Mouse (Mus musculus) CD4-positive helper T cell, adult 2 months (primary cell): Measurements from ENCODE around the gene Szrd1.
A peak's percentile ranks its signal among the peaks of the same experiment; 100 is the strongest.

Source experiments
- DNase-seq: peaks from one replicate; pipeline ENCODE4 v3.0.0-alpha.2; 2012; ENCODE audit warnings: low read depth, missing footprints, low spot score

The Szrd1 gene

DNA sequence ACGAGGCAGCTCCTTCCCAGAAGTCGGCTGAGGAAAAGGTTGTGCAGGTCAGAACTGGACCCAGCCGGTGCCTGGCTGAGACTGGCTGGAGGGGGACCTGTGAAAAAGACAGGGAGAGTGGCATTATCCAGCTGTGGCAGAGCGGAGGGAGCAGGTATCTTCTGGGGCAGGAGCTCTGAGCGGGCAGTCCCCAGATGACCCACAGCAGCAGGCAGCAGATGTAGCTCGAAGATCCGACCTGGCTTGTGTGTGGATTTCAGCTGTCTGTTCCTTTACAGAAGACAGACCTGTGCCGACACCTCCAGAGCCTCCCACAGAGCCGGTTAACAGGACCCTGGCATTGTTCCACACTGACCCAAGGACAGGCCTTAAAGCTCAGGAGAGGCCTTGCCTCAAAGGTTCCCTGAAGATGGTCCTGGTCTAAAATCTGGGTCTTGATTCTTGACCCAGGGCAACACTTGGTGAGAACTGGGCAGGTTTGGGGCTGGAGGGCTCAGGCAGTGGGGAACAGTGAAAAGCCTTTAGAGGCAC, 72.0 kb downstream of the Szrd1 start:
- no peak for DNase-seq

DNA sequence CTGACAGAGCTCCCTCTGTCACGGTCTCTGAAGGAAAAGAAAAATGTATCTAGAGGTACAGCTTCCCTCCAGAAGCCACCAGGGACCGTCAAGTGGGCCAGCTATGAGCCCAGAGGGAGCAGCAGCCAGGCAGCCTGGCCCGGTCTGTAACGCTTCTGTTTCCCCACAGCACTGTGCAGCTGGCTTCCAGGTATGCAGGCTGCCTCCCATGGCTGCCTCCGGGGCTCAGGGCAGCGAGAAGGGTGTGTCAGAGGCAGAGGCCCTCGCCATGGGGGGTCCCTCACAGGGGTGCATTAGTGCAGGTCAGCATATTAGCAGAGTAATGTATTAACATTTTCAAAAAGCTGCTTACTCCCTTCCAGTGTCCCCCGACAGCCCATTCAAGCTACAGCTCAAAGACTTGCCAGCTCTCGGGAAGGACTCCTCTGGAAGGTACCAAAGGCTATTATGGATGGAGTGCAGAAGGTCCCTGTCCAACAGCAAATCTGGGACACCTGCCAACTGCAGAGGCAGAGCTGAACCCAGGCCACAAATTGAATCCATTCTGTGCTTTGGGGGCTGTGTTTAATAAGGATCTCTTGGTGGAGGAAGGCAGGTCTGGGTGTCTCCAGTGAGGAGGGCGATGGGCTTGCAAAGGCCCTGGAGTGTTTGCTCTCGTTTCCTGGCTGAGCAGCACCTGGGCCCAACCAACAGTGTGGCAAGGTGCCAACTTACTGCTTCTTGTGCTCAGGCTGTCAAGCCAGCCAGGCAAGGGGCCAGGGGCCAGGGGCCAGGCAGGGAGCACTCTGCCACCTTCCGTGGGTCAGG, 72.7 kb downstream of the Szrd1 start:
- DNase-seq: no peak

- DNase-seq: peak; percentile 89
Measured at GRCm38 (mm10) chr4:141065123-141065522, 74.5 kb downstream of the Szrd1 start.

- no peak for DNase-seq
Measured at GRCm38 (mm10) chr4:141064104-141064659, 75.4 kb downstream of the Szrd1 start.
